Mouse (Mus musculus) embryo, embryonic 9.5 days (tissue): ENCODE measurements around the gene Slc35a3.
A peak's percentile ranks its signal among the peaks of the same experiment; 100 is the strongest.
"Not testable (repeated sequence)": the region's sequence is repeated elsewhere in the genome, so short reads cannot be mapped to it uniquely, and the experiment has no call there.

Experiments
- DNase-seq: peaks from one replicate; pipeline ENCODE4 v3.0.0-alpha.2; 2017; ENCODE audit errors: extremely low spot score

Slc35a3 gene

DNA sequence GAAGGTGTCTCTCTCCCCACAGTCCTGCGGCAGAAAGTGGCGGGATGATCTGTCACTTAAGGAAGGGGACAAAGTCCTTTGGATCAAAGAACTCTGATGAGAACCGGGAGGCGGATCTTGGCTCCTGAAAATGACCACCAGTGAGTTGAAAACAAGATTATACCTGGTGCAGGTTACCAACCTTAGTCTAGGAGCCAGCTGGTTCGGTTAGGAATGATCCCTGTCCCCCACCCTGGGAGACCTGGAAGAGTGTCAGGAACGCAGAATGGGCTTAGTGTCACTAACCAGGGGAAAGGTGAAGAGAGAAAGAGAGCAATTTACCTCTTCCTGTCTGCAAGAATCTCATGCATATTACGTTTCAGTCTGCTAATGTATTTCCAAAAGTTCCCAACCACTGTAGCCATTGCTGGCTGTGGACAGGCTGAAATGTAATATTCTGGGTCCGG lies at the start of gene Slc35a3:
Slc35a3 (minus strand) TSS at position 396 of the 446 bp plus-strand sequence.
- no peak for DNase-seq

- DNase-seq: no peak
Measured at GRCm38 (mm10) chr3:116752818-116753217, 40.2 kb upstream of the Slc35a3 start.

DNA sequence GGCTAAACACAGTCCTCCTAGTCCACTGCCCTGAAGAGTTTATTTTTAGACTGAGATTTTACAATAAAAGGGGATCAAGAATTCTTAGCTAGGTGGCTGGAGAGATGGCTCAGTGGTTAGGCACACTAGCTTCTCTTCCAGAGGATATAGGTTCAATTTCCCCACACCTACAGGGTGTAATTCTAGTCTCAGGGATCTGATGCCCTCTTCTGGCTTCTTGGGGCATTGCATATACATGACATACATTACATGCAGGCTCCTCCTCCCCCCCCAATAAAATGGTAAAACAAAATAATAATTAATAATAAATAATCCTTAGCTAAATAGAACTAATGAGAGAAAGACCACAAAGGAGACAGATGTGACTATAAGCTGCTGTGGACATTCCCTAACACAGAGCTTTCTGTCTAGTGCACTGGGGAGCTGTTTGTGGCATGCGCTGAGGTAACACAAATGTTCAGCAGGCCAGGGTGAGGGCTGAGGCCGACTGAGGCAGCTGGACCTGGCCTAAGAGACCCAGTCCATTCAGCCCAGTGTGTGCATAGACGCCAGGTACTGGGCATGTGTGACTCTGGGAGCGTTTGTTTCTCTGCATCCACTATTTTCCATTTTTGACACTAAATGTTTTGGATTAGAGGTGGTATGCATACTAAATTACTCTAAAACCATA lies 38.7 kb upstream of the Slc35a3 start:
- peak; percentile 41 for DNase-seq

DNA sequence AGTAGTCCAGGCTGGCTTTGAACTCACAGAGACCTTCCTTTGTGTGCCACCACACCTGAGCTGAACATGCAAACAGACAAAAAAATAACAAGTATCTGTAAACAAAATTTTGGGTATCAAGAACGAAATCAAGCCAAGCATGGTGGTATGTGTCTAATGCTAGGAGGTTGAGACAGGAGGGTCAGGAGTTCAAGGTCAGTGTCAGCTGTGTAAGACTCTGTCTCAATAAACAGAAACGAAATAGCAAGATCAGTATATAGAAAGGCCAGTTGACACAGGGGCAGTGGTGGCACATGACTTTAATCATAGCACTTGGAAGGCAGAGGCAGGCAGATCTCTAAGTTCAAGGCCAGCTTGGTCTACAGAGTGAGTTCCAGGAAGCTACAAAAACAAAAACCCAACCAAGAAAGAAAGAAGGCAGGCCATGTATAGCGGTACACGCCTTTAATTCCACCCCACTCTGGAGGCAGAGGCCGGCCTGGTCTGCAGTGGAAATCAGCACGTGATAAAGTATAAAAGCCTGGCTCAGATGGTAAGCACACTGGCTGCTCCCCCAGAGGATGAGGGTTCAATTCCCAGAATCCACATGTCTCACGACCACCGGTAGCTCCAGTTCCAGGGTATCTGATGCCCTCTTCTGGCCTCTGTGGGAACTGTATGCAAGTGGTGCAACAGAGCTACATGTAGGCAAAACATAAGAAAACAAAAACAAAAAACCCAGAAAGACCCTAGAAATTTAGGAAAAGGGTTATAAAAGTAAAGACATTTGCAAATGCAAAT lies 36.0 kb upstream of the Slc35a3 start:
- peak; percentile 64 for DNase-seq

- not testable (repeated sequence) for DNase-seq
Measured at GRCm38 (mm10) chr3:116747648-116748047, 35.0 kb upstream of the Slc35a3 start.

DNA sequence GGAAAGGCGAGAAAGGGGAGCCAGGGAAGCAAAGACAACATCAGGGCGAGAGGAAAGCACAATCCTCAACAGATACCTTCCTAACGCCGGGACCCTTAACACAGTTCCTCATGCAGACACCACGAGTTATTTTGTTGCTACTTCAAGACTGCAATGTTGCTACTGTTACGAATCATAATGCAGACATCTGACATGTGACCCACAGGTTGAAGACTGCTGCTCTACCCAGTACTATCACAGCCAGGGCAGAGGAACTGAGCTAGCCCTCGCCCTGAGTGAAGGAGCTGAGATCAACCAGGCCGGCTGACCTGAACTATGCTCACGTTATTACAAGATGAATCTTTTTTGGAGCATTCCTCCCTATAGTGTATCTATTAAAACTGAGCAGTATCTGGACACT lies 28.3 kb upstream of the Slc35a3 start:
- DNase-seq: no peak

DNA sequence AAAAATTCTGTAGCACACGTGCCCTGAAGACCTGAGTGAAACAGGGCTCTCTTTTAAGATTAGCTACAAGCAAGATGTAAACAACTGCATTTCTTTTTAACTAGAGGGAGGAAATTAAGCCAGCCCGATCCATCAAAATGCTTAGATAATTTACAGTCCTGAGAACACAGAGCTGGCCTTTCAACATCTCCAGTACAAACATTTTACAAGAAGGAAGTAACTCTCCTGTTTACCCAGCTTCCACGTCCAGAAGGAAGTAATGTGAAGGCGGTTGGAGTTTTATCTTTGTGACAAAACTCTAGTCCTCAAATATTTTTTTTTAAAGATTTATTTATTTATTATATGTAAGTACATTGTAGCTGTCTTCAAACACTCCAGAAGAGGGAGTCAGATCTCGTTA lies 27.5 kb upstream of the Slc35a3 start:
- no peak for DNase-seq

DNA sequence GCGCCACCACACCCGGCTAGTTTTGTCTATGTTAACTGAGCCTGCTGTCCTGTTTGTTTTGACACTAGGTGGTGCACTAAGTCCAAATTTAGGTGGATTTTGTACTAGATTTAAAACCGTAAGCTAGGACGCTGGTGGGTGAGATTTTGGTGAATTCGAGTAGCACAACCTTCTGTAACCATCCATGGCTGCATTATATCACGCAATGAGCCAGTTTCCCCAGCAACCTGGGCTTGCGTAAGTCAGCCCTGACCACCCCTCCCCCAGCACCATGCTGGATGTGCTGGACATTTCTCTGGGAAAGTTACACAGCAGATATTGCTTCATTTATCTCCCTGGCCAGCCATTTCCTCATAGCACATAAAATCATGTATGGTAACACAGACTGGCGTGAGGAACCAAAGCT lies 24.7 kb upstream of the Slc35a3 start:
- no peak for DNase-seq

DNA sequence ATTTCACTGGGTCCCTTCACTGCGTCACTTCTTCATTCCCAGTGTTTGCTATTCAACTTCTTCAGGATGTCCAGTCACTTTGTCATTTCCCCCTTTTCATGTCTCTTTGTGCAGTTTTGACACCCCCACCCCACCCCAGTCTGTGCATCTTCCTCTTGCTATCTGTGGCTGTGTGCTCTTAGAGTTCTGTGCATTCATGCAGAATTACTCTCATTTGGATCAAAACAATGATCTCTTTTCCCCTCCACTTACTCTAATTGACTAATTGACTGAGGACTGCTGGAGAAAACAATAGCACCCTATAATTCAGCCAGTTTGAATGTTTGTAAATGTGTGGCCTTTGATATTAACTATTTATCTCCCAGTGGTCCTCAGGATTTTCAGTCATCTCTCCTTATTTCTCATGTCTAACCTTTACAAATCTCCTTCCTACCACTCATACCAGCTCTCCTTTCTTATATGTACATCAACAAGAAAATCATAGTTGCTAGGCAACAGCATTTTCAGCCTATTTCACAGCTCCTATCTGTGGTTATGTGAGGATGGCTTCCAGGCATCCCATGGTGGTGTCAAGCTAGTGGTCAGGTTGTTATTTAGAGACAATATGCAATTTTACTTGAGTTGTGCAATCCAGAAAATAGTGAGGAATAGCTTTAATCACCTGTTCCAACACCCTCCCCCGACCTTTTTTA lies 17.0 kb upstream of the Slc35a3 start:
- DNase-seq: no peak

DNA sequence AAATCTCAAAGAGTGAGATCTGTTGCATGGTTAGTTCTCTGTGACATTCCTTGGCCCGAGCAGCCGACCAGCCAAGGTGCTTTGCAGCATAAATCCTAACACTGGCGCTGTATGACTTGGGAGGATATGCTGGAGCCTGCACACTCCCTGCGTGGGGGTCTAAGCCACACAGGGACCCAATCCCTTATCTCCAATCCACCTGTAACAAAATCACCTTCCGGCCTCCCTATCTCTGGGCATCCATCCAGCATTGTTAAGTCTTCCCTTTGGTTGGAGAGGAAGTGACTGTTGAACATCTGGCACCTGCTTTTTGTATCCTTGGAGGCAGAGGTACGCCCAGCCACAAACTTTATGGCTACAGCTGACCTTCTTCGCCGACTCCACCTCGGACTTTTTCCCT lies 14.2 kb upstream of the Slc35a3 start:
- no peak for DNase-seq

DNA sequence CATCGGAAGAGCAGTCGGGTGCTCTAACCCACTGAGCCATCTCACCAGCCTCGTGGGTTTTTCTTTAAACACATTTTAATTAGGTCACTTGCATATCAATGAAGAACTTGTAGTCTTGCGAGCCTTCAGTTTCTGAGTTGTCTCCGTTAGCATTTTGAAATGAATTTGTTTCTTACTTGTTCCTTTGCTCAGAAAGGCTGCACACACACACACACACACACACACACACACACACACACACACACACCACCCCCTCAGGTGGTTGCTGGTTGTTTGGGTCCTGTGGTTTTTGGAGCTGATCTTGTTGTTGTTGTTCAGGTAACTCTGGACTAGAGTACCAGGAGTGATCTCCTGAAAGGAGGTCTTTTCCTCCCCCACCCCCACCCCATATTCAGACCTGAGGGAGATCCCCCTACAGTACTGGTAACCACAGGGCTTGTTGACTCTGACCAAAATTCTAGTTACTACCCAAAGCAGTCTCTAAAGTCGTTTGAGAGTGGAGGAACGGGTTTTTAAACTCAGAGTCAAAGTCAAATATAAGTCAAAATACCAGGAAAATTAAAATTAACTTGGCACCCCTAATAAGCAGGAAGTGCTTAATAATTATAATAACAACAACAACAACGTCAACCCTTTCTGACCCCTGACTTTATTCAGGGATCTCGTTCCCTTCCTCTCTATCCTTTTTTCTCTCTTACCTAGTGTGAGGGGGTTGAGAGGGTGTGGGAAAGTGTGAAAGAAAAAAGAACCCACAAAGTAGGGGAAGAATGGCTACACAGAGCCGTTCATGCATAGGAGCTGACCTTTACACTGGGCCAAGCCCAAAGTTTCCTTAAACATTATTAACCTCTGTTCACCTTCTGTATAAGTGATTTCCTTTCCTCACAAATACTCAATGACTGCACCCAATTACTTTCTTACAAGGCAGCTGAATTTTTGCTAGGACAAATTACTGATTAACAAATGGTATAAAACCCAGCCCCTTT lies 11.2 kb upstream of the Slc35a3 start:
- no peak for DNase-seq

- no peak for DNase-seq
Measured at GRCm38 (mm10) chr3:116722980-116723379, 10.3 kb upstream of the Slc35a3 start.

DNA sequence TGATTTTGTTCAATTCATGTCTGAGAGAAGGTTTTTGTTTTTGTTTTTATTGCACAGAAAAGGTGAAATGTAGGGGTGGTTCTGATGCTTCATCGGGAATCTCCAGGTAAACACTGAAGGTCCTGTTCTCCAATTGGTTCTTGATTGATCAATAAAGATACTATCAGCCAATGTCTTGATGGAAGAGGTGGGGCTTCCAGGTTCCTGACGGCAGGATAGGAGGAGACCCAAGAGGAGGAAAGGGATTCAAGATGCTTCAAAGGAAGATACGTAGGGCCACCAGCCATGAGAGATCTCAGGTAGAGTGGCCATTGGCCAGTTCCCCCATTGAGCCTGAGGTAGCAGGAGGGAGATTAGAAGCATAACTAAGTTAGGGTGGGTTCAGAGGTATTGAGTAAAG lies 6.3 kb upstream of the Slc35a3 start:
- DNase-seq: no peak

DNA sequence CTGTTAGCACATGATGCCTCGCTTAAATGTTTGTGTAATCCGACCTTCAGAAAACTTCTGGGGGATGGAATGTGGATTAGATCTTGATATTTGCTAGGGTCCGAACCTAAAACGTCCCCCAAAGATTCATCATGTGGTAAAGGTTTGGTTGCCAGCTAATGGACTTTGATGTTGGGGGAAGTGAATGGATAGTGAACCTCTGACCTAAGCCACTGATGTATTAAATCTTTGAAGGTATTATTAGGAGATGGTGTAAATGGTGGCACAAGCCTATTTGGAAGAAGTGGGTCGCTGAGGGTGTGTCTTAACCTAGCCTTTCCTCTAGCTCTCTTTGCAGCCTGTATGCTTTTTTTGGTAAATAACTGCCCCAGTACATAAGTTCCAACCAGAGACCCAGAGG lies 400 bp upstream of the Slc35a3 start:
- DNase-seq: no peak

GRCm38 (mm10) chr3:116711624-116712435 lies 801 bp downstream of the Slc35a3 start:
- peak; percentile 78 for DNase-seq

DNA sequence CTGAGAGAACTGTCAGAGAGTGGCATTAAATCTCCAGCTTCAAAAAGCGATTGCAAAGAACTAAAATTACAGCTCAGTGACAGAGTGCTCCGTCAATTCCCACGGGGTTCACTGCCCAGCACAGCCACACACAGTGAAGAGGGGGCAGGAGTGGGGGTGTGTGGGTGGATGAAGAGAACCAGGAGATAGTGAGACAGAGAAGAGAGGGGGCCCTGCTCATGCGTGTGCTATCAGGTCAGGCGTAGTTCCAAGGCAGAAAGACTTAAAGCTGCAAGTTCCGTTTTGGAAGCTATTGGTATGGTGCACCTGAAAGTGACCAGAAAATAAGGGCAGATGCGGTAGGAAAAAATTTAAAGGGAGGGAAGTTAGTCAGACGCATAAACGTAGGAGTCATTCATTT lies 1.7 kb downstream of the Slc35a3 start:
- no peak for DNase-seq

GRCm38 (mm10) chr3:116705637-116706204 lies 6.9 kb downstream of the Slc35a3 start:
- no peak for DNase-seq

- no peak for DNase-seq
Measured at GRCm38 (mm10) chr3:116703835-116704234, 8.8 kb downstream of the Slc35a3 start.

DNA sequence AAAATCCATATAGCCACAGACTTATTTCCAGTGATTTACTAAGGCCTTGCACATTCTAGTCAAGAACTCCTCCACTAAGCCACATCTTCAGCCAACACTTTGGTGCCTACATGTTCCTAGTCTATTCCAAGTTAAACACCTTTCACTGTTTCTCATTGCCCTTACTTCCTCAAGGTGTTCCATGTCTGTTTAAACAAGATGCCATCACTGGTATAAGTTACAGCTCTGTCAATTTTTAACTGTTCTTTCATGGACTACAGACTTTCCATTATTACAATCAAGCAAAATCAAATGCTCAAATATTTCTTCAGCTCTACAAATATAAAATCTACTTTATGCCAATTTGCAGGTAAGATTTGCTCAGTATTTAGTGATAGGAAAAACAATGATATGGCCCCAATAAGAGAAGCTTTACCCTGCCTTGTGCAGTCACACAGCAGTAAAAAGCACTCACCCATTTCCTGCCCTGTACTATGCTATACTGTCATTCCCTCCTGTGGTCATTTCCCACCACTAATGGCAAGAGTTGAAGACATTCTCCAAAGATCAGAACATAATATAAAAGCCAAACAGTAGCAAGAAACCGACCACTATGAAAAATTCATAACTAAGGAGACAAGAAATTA lies 9.9 kb downstream of the Slc35a3 start:
- DNase-seq: no peak

- DNase-seq: no peak
Measured at GRCm38 (mm10) chr3:116701601-116702000, 11.0 kb downstream of the Slc35a3 start.
